Mouse (Mus musculus): ENCODE data around the gene Cabs1. TPM values are rescaled to one million over a fixed set of nuclear protein-coding genes. Genes with fewer than 3 reads are reported as not detected.

Cabs1 gene
- total RNA-seq (2014; rRNA removed) (not detected in 2 replicates), polyA plus RNA-seq (2015; fragmentation: Nextera tagmentation; extraction: Ambion mirVana) (not detected in 2 replicates)

- no peaks in the 10 kb centered on the region for H3K9me3 ChIP-seq (ENCODE audit: low read length)
- no peak within 1 kb of the TSS for H3K4me3 ChIP-seq (ENCODE audit: low read length)
- no peak for ATAC-seq
- no peak within 1 kb of the TSS for H3K27ac ChIP-seq
- H3K36me3 ChIP-seq (ENCODE audit: insufficient read depth, low read length), result no peaks in the 10 kb centered on the region
- H3K9ac ChIP-seq (replicated peaks; ENCODE audit: low read length), result no peak within 1 kb of the TSS
- no peak for TF ChIP-seq CTCF (IDR thresholded peaks at IDR 0.05; ENCODE audit: low read depth)
- H3K4me2 ChIP-seq (ENCODE audit: low read depth, low read length), result no peak within 1 kb of the TSS
- H3K4me1 ChIP-seq (ENCODE audit: insufficient read depth, low read length), result no peaks in the 10 kb centered on the region
- no peak for DNase-seq (ENCODE audit: low spot score)
- H3K27me3 ChIP-seq (ENCODE audit: insufficient read depth, low read length), result no peaks in the 10 kb centered on the region
- WGBS, result 90% methylated on average over 3 of the region's 3 CpGs
Observed at GRCm38 (mm10) chr5:87979139-87979538, at the start of gene Cabs1. Gene Cabs1, plus strand, starts transcription at chr5:87979439.

GRCm38 (mm10) chr5:87931603-87932002 is 47.6 kb upstream of the Cabs1 start:
- no peaks in the 10 kb centered on the region for H3K36me3 ChIP-seq (ENCODE audit: insufficient read depth, low read length)
- no peaks in the 10 kb centered on the region for H3K4me1 ChIP-seq (ENCODE audit: insufficient read depth, low read length)
- no peak for DNase-seq (ENCODE audit: low spot score)
- H3K4me3 ChIP-seq (ENCODE audit: low read length), result no peak overlapping the region
- H3K9me3 ChIP-seq (ENCODE audit: low read length), result no peaks in the 10 kb centered on the region
- H3K27ac ChIP-seq, result no peak overlapping the region
- H3K27me3 ChIP-seq (ENCODE audit: insufficient read depth, low read length), result no peaks in the 10 kb centered on the region
- H3K4me2 ChIP-seq (ENCODE audit: low read depth, low read length), result no peak overlapping the region
- H3K9ac ChIP-seq (replicated peaks; ENCODE audit: low read length), result no peak overlapping the region
- no peak for TF ChIP-seq CTCF (IDR thresholded peaks at IDR 0.05; ENCODE audit: low read depth)
- WGBS, result 54% methylated on average over 1 of the region's 1 CpGs
- ATAC-seq, result no peak

GRCm38 (mm10) chr5:87940752-87941151 is 38.5 kb upstream of the Cabs1 start:
- DNase-seq (ENCODE audit: low spot score) (peak; percentile 60), ATAC-seq (no peak)
- peak; percentile 58 for TF ChIP-seq CTCF (IDR thresholded peaks at IDR 0.05; ENCODE audit: low read depth)
- H3K4me2 ChIP-seq (ENCODE audit: low read depth, low read length), result no peak overlapping the region
- H3K4me3 ChIP-seq (ENCODE audit: low read length), result no peak overlapping the region
- WGBS, result 35% methylated on average over 3 of the region's 3 CpGs
- no peaks in the 10 kb centered on the region for H3K36me3 ChIP-seq (ENCODE audit: insufficient read depth, low read length)
- no peak overlapping the region for H3K9ac ChIP-seq (replicated peaks; ENCODE audit: low read length)
- H3K27me3 ChIP-seq (ENCODE audit: insufficient read depth, low read length), result no peaks in the 10 kb centered on the region
- H3K9me3 ChIP-seq (ENCODE audit: low read length), result no peaks in the 10 kb centered on the region
- H3K4me1 ChIP-seq (ENCODE audit: insufficient read depth, low read length), result no peaks in the 10 kb centered on the region
- no peak overlapping the region for H3K27ac ChIP-seq

- H3K36me3 ChIP-seq (ENCODE audit: insufficient read depth, low read length), result no peaks in the 10 kb centered on the region
- ATAC-seq (no peak), DNase-seq (ENCODE audit: low spot score) (no peak)
- no peak for TF ChIP-seq CTCF (IDR thresholded peaks at IDR 0.05; ENCODE audit: low read depth)
- no peak overlapping the region for H3K4me3 ChIP-seq (ENCODE audit: low read length)
- no peak overlapping the region for H3K27ac ChIP-seq
- H3K9ac ChIP-seq (replicated peaks; ENCODE audit: low read length), result no peak overlapping the region
- no peak overlapping the region for H3K4me2 ChIP-seq (ENCODE audit: low read depth, low read length)
- H3K4me1 ChIP-seq (ENCODE audit: insufficient read depth, low read length), result no peaks in the 10 kb centered on the region
- H3K27me3 ChIP-seq (ENCODE audit: insufficient read depth, low read length), result no peaks in the 10 kb centered on the region
- H3K9me3 ChIP-seq (ENCODE audit: low read length), result no peaks in the 10 kb centered on the region
Observed at GRCm38 (mm10) chr5:87942515-87942914, 36.7 kb upstream of the Cabs1 start.

- no peak for TF ChIP-seq CTCF (IDR thresholded peaks at IDR 0.05; ENCODE audit: low read depth)
- Histone ChIP-seq H3K4me3 (ENCODE audit: low read length) (no peak overlapping the region), H3K4me2 (ENCODE audit: low read depth, low read length) (no peak overlapping the region), H3K27me3 (ENCODE audit: insufficient read depth, low read length) (no peaks in the 10 kb centered on the region), H3K36me3 (ENCODE audit: insufficient read depth, low read length) (no peaks in the 10 kb centered on the region), H3K27ac (no peak overlapping the region), H3K4me1 (ENCODE audit: insufficient read depth, low read length) (no peaks in the 10 kb centered on the region), H3K9ac (replicated peaks; ENCODE audit: low read length) (no peak overlapping the region), H3K9me3 (ENCODE audit: low read length) (no peaks in the 10 kb centered on the region)
- DNase-seq (ENCODE audit: low spot score) (no peak), ATAC-seq (no peak)
Observed at GRCm38 (mm10) chr5:87951836-87952235, 27.4 kb upstream of the Cabs1 start.

- H3K4me3 ChIP-seq (ENCODE audit: low read length), result no peak within 1 kb of the TSS
- ATAC-seq, result no peak
- H3K27me3 ChIP-seq (ENCODE audit: insufficient read depth, low read length), result no peaks in the 10 kb centered on the region
- 58% methylated on average over 2 of the region's 2 CpGs for WGBS
- H3K36me3 ChIP-seq (ENCODE audit: insufficient read depth, low read length), result no peaks in the 10 kb centered on the region
- H3K9me3 ChIP-seq (ENCODE audit: low read length), result no peaks in the 10 kb centered on the region
- no peaks in the 10 kb centered on the region for H3K4me1 ChIP-seq (ENCODE audit: insufficient read depth, low read length)
- H3K9ac ChIP-seq (replicated peaks; ENCODE audit: low read length), result no peak within 1 kb of the TSS
- no peak for TF ChIP-seq CTCF (IDR thresholded peaks at IDR 0.05; ENCODE audit: low read depth)
- H3K4me2 ChIP-seq (ENCODE audit: low read depth, low read length), result no peak within 1 kb of the TSS
- DNase-seq (ENCODE audit: low spot score), result no peak
- H3K27ac ChIP-seq, result no peak within 1 kb of the TSS
Observed at GRCm38 (mm10) chr5:87969201-87969600, 10.0 kb upstream of the Cabs1 start, which contains the start of the genes 2310003L06Rik and Gm28434. Gene 2310003L06Rik, plus strand, starts transcription at chr5:87969459. Gene Gm28434, plus strand, starts transcription at chr5:87969517.

GRCm38 (mm10) chr5:87982468-87983214 is 3.4 kb downstream of the Cabs1 start:
- Histone ChIP-seq H3K4me2 (ENCODE audit: low read depth, low read length) (no peak overlapping the region), H3K9me3 (ENCODE audit: low read length) (no peaks in the 10 kb centered on the region), H3K4me3 (ENCODE audit: low read length) (no peak overlapping the region), H3K9ac (replicated peaks; ENCODE audit: low read length) (no peak overlapping the region), H3K27me3 (ENCODE audit: insufficient read depth, low read length) (no peaks in the 10 kb centered on the region), H3K27ac (no peak overlapping the region), H3K36me3 (ENCODE audit: insufficient read depth, low read length) (no peaks in the 10 kb centered on the region), H3K4me1 (ENCODE audit: insufficient read depth, low read length) (no peaks in the 10 kb centered on the region)
- no peak for TF ChIP-seq CTCF (IDR thresholded peaks at IDR 0.05; ENCODE audit: low read depth)
- WGBS, result 44% methylated on average over 3 of the region's 3 CpGs
- ATAC-seq (no peak), DNase-seq (ENCODE audit: low spot score) (no peak)
